Mouse (Mus musculus): ENCODE measurements around the gene Taf3. TPM values are rescaled to one million over a fixed set of nuclear protein-coding genes. Genes with fewer than 3 reads are reported as not detected.

Taf3 gene
- polyA plus RNA-seq, 1 experiment from 2014 or later = 15.7 TPM

- Histone ChIP-seq H3K4me3 (no peak overlapping the region), H3K27me3 (ENCODE audit: poor library complexity, severe bottlenecking) (no peaks in the 10 kb centered on the region), H3K4me1 (no peaks in the 10 kb centered on the region), H3K36me3 (replicated peaks) (no peaks in the 10 kb centered on the region), H3K9me3 (no peaks in the 10 kb centered on the region), H3K27ac (no peak overlapping the region)
- WGBS = 93% methylated on average over 8 of the region's 8 CpGs
- no peak for DNase-seq (ENCODE audit: extremely low spot score, low spot score)
These were observed 43.3 kb downstream of the Taf3 start for GRCm38 (mm10) chr2:10004960-10005621.

GRCm38 (mm10) chr2:10003358-10003757 is 45.0 kb downstream of the Taf3 start:
- Histone ChIP-seq H3K9me3 (no peaks in the 10 kb centered on the region), H3K4me1 (no peaks in the 10 kb centered on the region), H3K4me3 (no peak overlapping the region), H3K27ac (no peak overlapping the region), H3K27me3 (ENCODE audit: poor library complexity, severe bottlenecking) (no peaks in the 10 kb centered on the region), H3K36me3 (replicated peaks) (no peaks in the 10 kb centered on the region)
- DNase-seq (ENCODE audit: extremely low spot score, low spot score) = no peak
- WGBS = 95% methylated on average over 5 of the region's 5 CpGs

GRCm38 (mm10) chr2:10001591-10001990 is 46.8 kb downstream of the Taf3 start:
- DNase-seq (ENCODE audit: extremely low spot score, low spot score) = no peak
- WGBS = 93% methylated on average over 2 of the region's 2 CpGs
- Histone ChIP-seq H3K9me3 (no peaks in the 10 kb centered on the region), H3K4me1 (no peaks in the 10 kb centered on the region), H3K36me3 (replicated peaks) (no peaks in the 10 kb centered on the region), H3K27me3 (ENCODE audit: poor library complexity, severe bottlenecking) (no peaks in the 10 kb centered on the region), H3K27ac (no peak overlapping the region), H3K4me3 (no peak overlapping the region)

GRCm38 (mm10) chr2:9997535-9997934 is 50.9 kb downstream of the Taf3 start:
- Histone ChIP-seq H3K9me3 (no peaks in the 10 kb centered on the region), H3K4me3 (no peak overlapping the region), H3K4me1 (no peaks in the 10 kb centered on the region), H3K27me3 (ENCODE audit: poor library complexity, severe bottlenecking) (no peaks in the 10 kb centered on the region), H3K27ac (no peak overlapping the region), H3K36me3 (replicated peaks) (no peaks in the 10 kb centered on the region)
- WGBS = 94% methylated on average over 7 of the region's 7 CpGs
- DNase-seq (ENCODE audit: extremely low spot score, low spot score) = no peak

- no peaks in the 10 kb centered on the region for H3K36me3 ChIP-seq (replicated peaks)
- no peak for DNase-seq (ENCODE audit: extremely low spot score, low spot score)
- H3K27me3 ChIP-seq (ENCODE audit: poor library complexity, severe bottlenecking) = no peaks in the 10 kb centered on the region
- WGBS = 84% methylated on average over 5 of the region's 5 CpGs
- no peaks in the 10 kb centered on the region for H3K9me3 ChIP-seq
- no peaks in the 10 kb centered on the region for H3K4me1 ChIP-seq
- H3K27ac ChIP-seq = no peak overlapping the region
- no peak overlapping the region for H3K4me3 ChIP-seq
These were observed 52.3 kb downstream of the Taf3 start for GRCm38 (mm10) chr2:9996111-9996510.

- peaks cover 18% of the 10 kb centered on the region for H3K4me1 ChIP-seq
- WGBS = 39% methylated on average over 4 of the region's 4 CpGs
- H3K9me3 ChIP-seq = no peaks in the 10 kb centered on the region
- no peaks in the 10 kb centered on the region for H3K27me3 ChIP-seq (ENCODE audit: poor library complexity, severe bottlenecking)
- H3K27ac ChIP-seq = no peak overlapping the region
- H3K4me3 ChIP-seq = no peak overlapping the region
- no peaks in the 10 kb centered on the region for H3K36me3 ChIP-seq (replicated peaks)
- DNase-seq (ENCODE audit: extremely low spot score, low spot score) = no peak
These were observed 57.6 kb downstream of the Taf3 start for GRCm38 (mm10) chr2:9990690-9991229.

GRCm38 (mm10) chr2:9989649-9990547 is 58.5 kb downstream of the Taf3 start:
- no peaks in the 10 kb centered on the region for H3K9me3 ChIP-seq
- no peaks in the 10 kb centered on the region for H3K36me3 ChIP-seq (replicated peaks)
- 73% methylated on average over 17 of the region's 17 CpGs for WGBS
- H3K4me1 ChIP-seq = peaks cover 22% of the 10 kb centered on the region
- no peak overlapping the region for H3K27ac ChIP-seq
- DNase-seq (ENCODE audit: extremely low spot score, low spot score) = no peak
- H3K27me3 ChIP-seq (ENCODE audit: poor library complexity, severe bottlenecking) = no peaks in the 10 kb centered on the region
- no peak overlapping the region for H3K4me3 ChIP-seq

- Histone ChIP-seq H3K9me3 (no peaks in the 10 kb centered on the region), H3K27me3 (ENCODE audit: poor library complexity, severe bottlenecking) (no peaks in the 10 kb centered on the region), H3K36me3 (replicated peaks) (no peaks in the 10 kb centered on the region), H3K4me1 (peaks cover 32% of the 10 kb centered on the region), H3K27ac (no peak overlapping the region), H3K4me3 (no peak overlapping the region)
- WGBS = 85% methylated on average over 4 of the region's 4 CpGs
- DNase-seq (ENCODE audit: extremely low spot score, low spot score) = no peak
These were observed 60.1 kb downstream of the Taf3 start for GRCm38 (mm10) chr2:9988290-9988689.

GRCm38 (mm10) chr2:9985979-9986447 is 62.4 kb downstream of the Taf3 start:
- WGBS = 8% methylated on average over 6 of the region's 6 CpGs
- no peak overlapping the region for H3K27ac ChIP-seq
- no peaks in the 10 kb centered on the region for H3K27me3 ChIP-seq (ENCODE audit: poor library complexity, severe bottlenecking)
- no peaks in the 10 kb centered on the region for H3K9me3 ChIP-seq
- DNase-seq (ENCODE audit: extremely low spot score, low spot score) = no peak
- H3K36me3 ChIP-seq (replicated peaks) = no peaks in the 10 kb centered on the region
- no peak overlapping the region for H3K4me3 ChIP-seq
- H3K4me1 ChIP-seq = peaks cover 44% of the 10 kb centered on the region

GRCm38 (mm10) chr2:9982446-9982845 is 66.0 kb downstream of the Taf3 start:
- 44% methylated on average over 5 of the region's 5 CpGs for WGBS
- H3K27ac ChIP-seq = no peak overlapping the region
- H3K9me3 ChIP-seq = no peaks in the 10 kb centered on the region
- H3K4me3 ChIP-seq = no peak overlapping the region
- peaks cover 34% of the 10 kb centered on the region for H3K4me1 ChIP-seq
- DNase-seq (ENCODE audit: extremely low spot score, low spot score) = no peak
- no peaks in the 10 kb centered on the region for H3K36me3 ChIP-seq (replicated peaks)
- no peaks in the 10 kb centered on the region for H3K27me3 ChIP-seq (ENCODE audit: poor library complexity, severe bottlenecking)

- WGBS = 86% methylated on average over 3 of the region's 3 CpGs
- no peak for DNase-seq (ENCODE audit: extremely low spot score, low spot score)
- H3K4me1 ChIP-seq = no peaks in the 10 kb centered on the region
These were observed 76.5 kb downstream of the Taf3 start for GRCm38 (mm10) chr2:9971927-9972326.

GRCm38 (mm10) chr2:9970579-9970978 is 77.8 kb downstream of the Taf3 start:
- no peak overlapping the region for H3K4me3 ChIP-seq
- H3K27ac ChIP-seq = no peak overlapping the region
- H3K36me3 ChIP-seq (replicated peaks) = no peaks in the 10 kb centered on the region; the same call in 1 of the 2 replicates
- no peaks in the 10 kb centered on the region for H3K9me3 ChIP-seq
- no peak for DNase-seq (ENCODE audit: extremely low spot score, low spot score)
- no peaks in the 10 kb centered on the region for H3K27me3 ChIP-seq (ENCODE audit: poor library complexity, severe bottlenecking)
- WGBS = 96% methylated on average over 3 of the region's 3 CpGs
- no peaks in the 10 kb centered on the region for H3K4me1 ChIP-seq

More at GRCm38 (mm10) chr2:9971927-9972326, 76.5 kb downstream of the Taf3 start:
- H3K27me3 ChIP-seq (ENCODE audit: poor library complexity, severe bottlenecking) = no peaks in the 10 kb centered on the region
- H3K36me3 ChIP-seq (replicated peaks) = no peaks in the 10 kb centered on the region; the same call in 1 of the 2 replicates
- H3K27ac ChIP-seq = no peak overlapping the region
- no peaks in the 10 kb centered on the region for H3K9me3 ChIP-seq
- H3K4me3 ChIP-seq = no peak overlapping the region

- H3K4me1 ChIP-seq = no peaks in the 10 kb centered on the region
- no peak for DNase-seq (ENCODE audit: extremely low spot score, low spot score)
- H3K27me3 ChIP-seq (ENCODE audit: poor library complexity, severe bottlenecking) = no peaks in the 10 kb centered on the region
- WGBS = 91% methylated on average over 4 of the region's 4 CpGs
- no peaks in the 10 kb centered on the region for H3K9me3 ChIP-seq
- H3K4me3 ChIP-seq = no peak overlapping the region
- H3K27ac ChIP-seq = no peak overlapping the region
- no peaks in the 10 kb centered on the region; the same call in 1 of the 2 replicates for H3K36me3 ChIP-seq (replicated peaks)
These were observed 78.2 kb downstream of the Taf3 start for GRCm38 (mm10) chr2:9970178-9970577.

All from forebrain, embryonic 10.5 days (tissue).